Mouse (Mus musculus) heart, postnatal 0 days (tissue): Measurements from ENCODE around the gene 1700020A23Rik. TPM values are rescaled to one million over a fixed set of nuclear protein-coding genes. Genes with fewer than 3 reads are reported as not detected.

Experiments used
- ATAC-seq: fragments of 200-750 bp; cut with Nextera tagmentation; 2 replicates; pipeline ENCODE4 v1.8.0; 2017; ENCODE audit warnings: low read depth, moderate number of reproducible peaks, moderate library complexity; ENCODE audit not compliant: insufficient read depth
- DNase-seq: peaks from one replicate; pipeline ENCODE4 v3.0.0-alpha.2; 2016; ENCODE audit warnings: low spot score
- H3K27ac ChIP-seq: fragments of 300-500 bp; sonication (generic); 2 replicates; pipeline ENCODE4 v1.5.1; 2014; ENCODE audit warnings: low read depth, mild to moderate bottlenecking
- H3K27me3 ChIP-seq: fragments of 300-500 bp; sonication (generic); 2 replicates; pipeline ENCODE4 v1.6.1; 2014; ENCODE audit warnings: low read length, mixed read lengths; ENCODE audit not compliant: control insufficient read depth, insufficient read depth
- H3K36me3 ChIP-seq: fragments of 300-500 bp; sonication (generic); replicated peaks from 2 replicates; pipeline ENCODE4 v1.6.1; 2014; ENCODE audit warnings: low read length, mixed read lengths; ENCODE audit not compliant: control insufficient read depth, insufficient read depth
- H3K4me1 ChIP-seq: fragments of 300-500 bp; sonication (generic); 2 replicates; pipeline ENCODE4 v1.6.1; 2014; ENCODE audit warnings: antibody characterized with exemption; ENCODE audit not compliant: control insufficient read depth, insufficient read depth
- H3K4me2 ChIP-seq: fragments of 300-500 bp; sonication (generic); 2 replicates; pipeline ENCODE4 v1.6.1; 2014; ENCODE audit warnings: low read depth, mild to moderate bottlenecking, low read length, moderate library complexity
- H3K4me3 ChIP-seq: fragments of 300-500 bp; sonication (generic); 2 replicates; pipeline ENCODE4 v1.5.1; 2014; ENCODE audit warnings: low read depth, low read length
- H3K9ac ChIP-seq: fragments of 300-500 bp; sonication (generic); replicated peaks from 2 replicates; pipeline ENCODE4 v1.6.1; 2014; ENCODE audit warnings: low read depth, low read length, mixed read lengths
- H3K9me3 ChIP-seq: fragments of 300-500 bp; sonication (generic); replicated peaks from 2 replicates; pipeline ENCODE4 v1.6.1; 2016; ENCODE audit warnings: low read length; ENCODE audit not compliant: control insufficient read depth
- CTCF ChIP-seq: IDR thresholded peaks from 2 replicates; pipeline ENCODE4 v1.5.1; 2016; ENCODE audit warnings: antibody characterized with exemption, control low read depth, low read depth
- EP300 ChIP-seq: IDR thresholded peaks from 2 replicates; pipeline ENCODE4 v1.6.1; 2016; ENCODE audit warnings: antibody characterized with exemption, low read depth
- WGBS: fragments of 180-500 bp; shearing (Covaris S2); extraction: QIAGEN DNeasy Blood & Tissue Kit; methylation state at CpG from one replicate; pipeline ENCODE4 v1.1.7; 2014; 5-methylcytosine and 5-hydroxymethylcytosine counted together
- polyA plus RNA-seq: library from polyadenylated mRNA; unstranded; fragments of >200 nt; fragmentation: Nextera tagmentation; extraction: Ambion mirVana; gene quantifications from 2 replicates; pipeline ENCODE4 v1.2.1, GENCODE M21; 2015
- total RNA-seq: library from RNA; depleted of rRNA; stranded (reverse); fragments of >200 nt; gene quantifications from 2 replicates; pipeline ENCODE4 v1.2.3, GENCODE M21; 2014; ENCODE audit warnings: low replicate concordance

Gene 1700020A23Rik
- total and polyA plus RNA-seq, 2 experiments from 2014 or later = not detected

DNA sequence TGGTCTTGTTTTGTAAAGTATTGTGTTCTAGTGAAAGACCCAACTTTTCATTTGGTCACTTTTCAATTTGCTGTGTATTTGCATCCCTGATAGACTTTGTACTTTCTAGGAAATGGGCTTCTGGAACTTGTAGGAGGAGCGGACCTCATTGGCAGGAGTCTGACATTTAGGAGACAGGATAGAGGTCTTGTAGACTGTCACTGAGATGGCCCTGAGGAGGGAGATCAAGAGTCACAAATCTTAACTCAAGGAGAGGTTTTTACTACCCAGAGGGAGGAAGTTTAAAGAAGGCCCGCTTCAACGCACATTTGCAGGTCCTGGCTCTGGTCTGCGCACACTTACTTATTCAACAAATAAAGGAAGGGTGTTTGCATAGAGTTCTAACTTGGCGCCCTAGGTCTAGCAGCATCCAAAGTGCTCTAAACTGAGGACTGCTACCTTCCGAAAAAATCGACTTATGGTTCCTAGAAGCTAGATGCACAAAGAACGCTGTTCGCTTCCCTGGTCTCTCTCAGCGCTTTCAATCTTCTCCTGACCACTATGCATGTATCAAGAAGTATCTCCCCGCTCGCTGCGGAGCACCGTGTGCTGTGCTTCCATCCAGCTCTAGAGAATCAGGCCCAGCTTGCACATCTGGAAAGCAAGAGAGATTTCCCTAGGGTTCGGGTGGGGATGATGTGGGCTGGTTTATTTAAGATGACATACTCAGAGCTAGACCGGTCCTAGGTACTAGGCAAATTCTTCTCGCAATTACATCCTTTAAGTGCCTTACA is 44.1 kb downstream of the 1700020A23Rik start:
- no peaks in the 10 kb centered on the region for H3K9me3 ChIP-seq
- DNase-seq (no peak), ATAC-seq (no peak)
- H3K4me3 ChIP-seq = peak overlapping the region; percentile 91
- peak overlapping the region; percentile 88 for H3K4me2 ChIP-seq
- 10% methylated on average over 17 of the region's 17 CpGs for WGBS
- TF ChIP-seq CTCF = no peak
- no peak for TF ChIP-seq EP300
- H3K27me3 ChIP-seq = 0 out of 2 replicates have a peak, but pooled peaks cover 4% of the 10 kb centered on the region
- H3K36me3 ChIP-seq = peaks cover 4% of the 10 kb centered on the region
- peaks cover 22% of the 10 kb centered on the region for H3K4me1 ChIP-seq
- H3K9ac ChIP-seq = no peak overlapping the region
- H3K27ac ChIP-seq = no peak overlapping the region

DNA sequence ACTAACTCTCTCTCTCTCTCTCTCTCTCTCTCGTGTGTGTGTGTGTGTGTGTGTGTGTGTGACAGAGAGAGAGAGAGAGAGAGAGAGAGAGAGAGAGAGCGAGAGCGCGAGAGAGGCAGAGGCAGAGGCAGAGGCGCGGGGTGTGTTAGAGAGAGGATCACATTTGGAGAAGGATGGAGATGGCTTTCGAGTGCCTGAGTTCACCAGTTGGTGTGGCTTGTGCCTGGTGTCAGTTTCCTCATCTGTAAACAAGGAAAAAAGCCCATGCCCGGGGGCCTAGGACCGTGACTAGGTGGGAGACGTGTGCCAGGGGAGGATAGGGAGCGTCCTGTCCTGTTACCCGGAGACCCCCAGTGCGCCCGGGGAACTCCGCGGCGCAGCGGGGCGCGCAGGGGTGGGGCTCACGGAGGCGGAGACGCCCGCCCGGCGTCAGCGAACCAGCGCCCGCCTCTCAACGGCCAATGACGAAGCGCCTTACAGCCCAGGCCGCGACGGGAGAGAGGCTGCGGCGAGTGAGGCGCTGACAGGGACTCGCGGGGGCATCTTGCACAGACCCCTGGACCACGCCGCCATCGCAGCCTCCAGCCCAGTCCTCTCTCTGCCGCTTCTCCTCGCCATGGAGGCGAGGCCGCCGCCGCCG is 44.9 kb downstream of the 1700020A23Rik start, which contains the start of gene Ptpra:
Gene Ptpra (plus strand): TSS at position 485 of the 640 bp plus-strand sequence.
- DNase-seq = peak; percentile 73
- no peak for TF ChIP-seq EP300
- TF ChIP-seq CTCF = no peak
- no peaks in the 10 kb centered on the region for H3K9me3 ChIP-seq
- peak within 1 kb of the TSS; percentile 68 for H3K9ac ChIP-seq
- peaks cover 28% of the 10 kb centered on the region for H3K4me1 ChIP-seq
- peak within 1 kb of the TSS; percentile 82 for H3K27ac ChIP-seq
- 0 out of 2 replicates have a peak, but pooled peaks cover 4% of the 10 kb centered on the region for H3K27me3 ChIP-seq
- H3K36me3 ChIP-seq = no peaks in the 10 kb centered on the region
- peak; percentile 97 for ATAC-seq
- H3K4me2 ChIP-seq = peak within 1 kb of the TSS; percentile 88
- WGBS = under 1% methylated on average over 44 of the region's 50 CpGs
- peak within 1 kb of the TSS; percentile 91 for H3K4me3 ChIP-seq

DNA sequence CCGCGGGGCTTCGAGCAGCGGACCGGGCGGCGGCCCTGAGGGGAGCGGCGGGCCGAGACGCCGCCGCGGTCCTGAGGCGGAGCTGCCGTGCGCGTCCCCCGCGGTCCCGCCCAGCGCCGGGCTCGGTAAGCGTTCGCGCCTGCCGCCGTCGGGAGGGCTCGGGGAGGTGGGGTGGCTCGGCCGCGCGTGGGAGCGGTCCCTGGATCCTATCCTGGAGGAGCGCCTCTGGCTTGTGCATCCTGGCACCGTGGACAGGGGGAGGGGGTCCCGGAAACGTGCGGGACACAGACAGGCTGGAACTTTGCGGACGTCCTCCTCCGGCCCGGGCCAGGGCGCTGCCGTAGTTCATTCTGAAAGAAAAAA is 45.4 kb downstream of the 1700020A23Rik start:
- Histone ChIP-seq H3K9ac (peak overlapping the region; percentile 68), H3K4me1 (peaks cover 28% of the 10 kb centered on the region), H3K36me3 (no peaks in the 10 kb centered on the region), H3K27me3 (0 out of 2 replicates have a peak, but pooled peaks cover 4% of the 10 kb centered on the region), H3K9me3 (no peaks in the 10 kb centered on the region), H3K4me2 (peak overlapping the region; percentile 88), H3K4me3 (peak overlapping the region; percentile 91), H3K27ac (peak overlapping the region; percentile 82)
- DNase-seq (peak; percentile 36), ATAC-seq (peak; percentile 85)
- TF ChIP-seq EP300 (no peak), CTCF (no peak)
- under 1% methylated on average over 45 of the region's 47 CpGs for WGBS

DNA sequence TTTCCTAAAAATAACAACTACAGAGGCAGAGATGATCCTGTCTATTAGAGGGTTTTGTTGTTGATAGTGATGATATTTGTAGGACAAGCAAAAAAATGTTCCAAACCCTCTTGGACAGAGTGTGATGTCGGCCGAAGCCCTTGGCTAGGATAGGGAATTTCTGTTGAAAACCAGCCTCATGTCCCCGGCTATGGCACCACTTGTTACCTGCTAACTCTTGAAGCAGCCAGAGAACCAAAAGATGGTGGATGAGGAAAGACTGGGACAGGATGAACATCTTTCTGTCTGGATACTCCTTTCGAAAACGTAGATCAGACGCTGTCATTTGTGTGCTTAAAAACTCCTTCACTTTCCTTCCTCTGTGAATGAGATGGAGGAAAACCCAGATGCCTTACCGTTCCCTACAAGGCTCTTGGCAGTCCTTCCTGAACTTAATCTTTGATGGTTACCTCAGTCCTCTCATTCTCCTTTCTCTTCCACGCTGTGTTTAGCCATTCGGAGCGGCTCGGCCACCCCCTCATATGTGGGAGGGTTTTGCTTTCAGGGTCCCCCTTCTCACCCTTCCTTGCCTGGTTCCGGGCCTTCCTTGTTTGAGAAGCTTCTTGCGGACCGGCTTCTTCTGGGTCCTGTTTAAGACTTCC is 46.1 kb downstream of the 1700020A23Rik start:
- ATAC-seq (no peak), DNase-seq (no peak)
- no peak overlapping the region for H3K27ac ChIP-seq
- H3K9ac ChIP-seq = peak overlapping the region; percentile 68
- 46% methylated on average over 14 of the region's 14 CpGs for WGBS
- TF ChIP-seq CTCF = no peak
- no peak for TF ChIP-seq EP300
- H3K4me1 ChIP-seq = peaks cover 28% of the 10 kb centered on the region
- H3K27me3 ChIP-seq = 0 out of 2 replicates have a peak, but pooled peaks cover 4% of the 10 kb centered on the region
- no peaks in the 10 kb centered on the region for H3K9me3 ChIP-seq
- no peaks in the 10 kb centered on the region for H3K36me3 ChIP-seq
- peak overlapping the region; percentile 88 for H3K4me2 ChIP-seq
- H3K4me3 ChIP-seq = peak overlapping the region; percentile 91

GRCm38 (mm10) chr2:130451727-130452090 is 46.6 kb downstream of the 1700020A23Rik start:
- no peaks in the 10 kb centered on the region for H3K9me3 ChIP-seq
- H3K27me3 ChIP-seq = 0 out of 2 replicates have a peak, but pooled peaks cover 4% of the 10 kb centered on the region
- H3K4me1 ChIP-seq = peaks cover 28% of the 10 kb centered on the region
- peak overlapping the region; percentile 91 for H3K4me3 ChIP-seq
- TF ChIP-seq CTCF = no peak
- 43% methylated on average over 3 of the region's 3 CpGs for WGBS
- H3K4me2 ChIP-seq = peak overlapping the region; percentile 88
- DNase-seq (no peak), ATAC-seq (no peak)
- no peak overlapping the region for H3K27ac ChIP-seq
- H3K9ac ChIP-seq = no peak overlapping the region
- no peaks in the 10 kb centered on the region for H3K36me3 ChIP-seq
